Mouse (Mus musculus) liver, embryonic 15.5 days (tissue): ENCODE measurements around the gene Nanos2. TPM values are rescaled to one million over a fixed set of nuclear protein-coding genes. Genes with fewer than 3 reads are reported as not detected.
A peak's percentile ranks its signal among the peaks of the same experiment; 100 is the strongest.

Experiments
- ATAC-seq: fragments of 200-750 bp; cut with Nextera tagmentation; 2 replicates; pipeline ENCODE4 v1.8.0; 2017; ENCODE audit warnings: moderate number of reproducible peaks, mild to moderate bottlenecking, moderate library complexity; ENCODE audit not compliant: insufficient read depth
- H3K27ac ChIP-seq: fragments of 300-500 bp; sonication (generic); replicated peaks from 2 replicates; pipeline ENCODE4 v1.5.1; 2015; ENCODE audit warnings: mild to moderate bottlenecking, inconsistent platforms
- H3K27me3 ChIP-seq: fragments of 300-500 bp; sonication (generic); 2 replicates; pipeline ENCODE4 v1.6.1; 2015; ENCODE audit warnings: mild to moderate bottlenecking, inconsistent platforms
- H3K36me3 ChIP-seq: fragments of 300-500 bp; sonication (generic); replicated peaks from 2 replicates; pipeline ENCODE4 v1.6.1; 2015; ENCODE audit warnings: moderate library complexity, mild to moderate bottlenecking, inconsistent platforms
- H3K4me1 ChIP-seq: fragments of 300-500 bp; sonication (generic); replicated peaks from 2 replicates; pipeline ENCODE4 v1.6.1; 2015; ENCODE audit warnings: inconsistent platforms
- H3K4me2 ChIP-seq: fragments of 300-500 bp; sonication (generic); 2 replicates; pipeline ENCODE4 v1.6.1; 2015; ENCODE audit warnings: moderate library complexity, mild to moderate bottlenecking, inconsistent platforms
- H3K4me3 ChIP-seq: fragments of 300-500 bp; sonication (generic); replicated peaks from 2 replicates; pipeline ENCODE4 v1.5.1; 2015; ENCODE audit warnings: mild to moderate bottlenecking, inconsistent platforms
- H3K9ac ChIP-seq: fragments of 300-500 bp; sonication (generic); 2 replicates; pipeline ENCODE4 v1.6.1; 2015; ENCODE audit warnings: moderate library complexity, mild to moderate bottlenecking, inconsistent platforms
- H3K9me3 ChIP-seq: fragments of 300-500 bp; sonication (generic); replicated peaks from 2 replicates; pipeline ENCODE4 v1.6.1; 2016; ENCODE audit warnings: inconsistent platforms
- WGBS: fragments of 180-500 bp; shearing (Covaris S2); methylation state at CpG from one replicate; pipeline ENCODE4 v1.1.7; 2015; ENCODE audit warnings: mixed read lengths; ENCODE audit not compliant: insufficient replicate concordance; 5-methylcytosine and 5-hydroxymethylcytosine counted together
- polyA plus RNA-seq: library from polyadenylated mRNA; unstranded; fragments of >200 nt; fragmentation: Nextera tagmentation; extraction: Ambion mirVana; gene quantifications from 2 replicates; pipeline ENCODE4 v1.2.1, GENCODE M21; 2015

Nanos2 gene
- polyA plus RNA-seq, 1 experiment from 2014 or later: not detected

DNA sequence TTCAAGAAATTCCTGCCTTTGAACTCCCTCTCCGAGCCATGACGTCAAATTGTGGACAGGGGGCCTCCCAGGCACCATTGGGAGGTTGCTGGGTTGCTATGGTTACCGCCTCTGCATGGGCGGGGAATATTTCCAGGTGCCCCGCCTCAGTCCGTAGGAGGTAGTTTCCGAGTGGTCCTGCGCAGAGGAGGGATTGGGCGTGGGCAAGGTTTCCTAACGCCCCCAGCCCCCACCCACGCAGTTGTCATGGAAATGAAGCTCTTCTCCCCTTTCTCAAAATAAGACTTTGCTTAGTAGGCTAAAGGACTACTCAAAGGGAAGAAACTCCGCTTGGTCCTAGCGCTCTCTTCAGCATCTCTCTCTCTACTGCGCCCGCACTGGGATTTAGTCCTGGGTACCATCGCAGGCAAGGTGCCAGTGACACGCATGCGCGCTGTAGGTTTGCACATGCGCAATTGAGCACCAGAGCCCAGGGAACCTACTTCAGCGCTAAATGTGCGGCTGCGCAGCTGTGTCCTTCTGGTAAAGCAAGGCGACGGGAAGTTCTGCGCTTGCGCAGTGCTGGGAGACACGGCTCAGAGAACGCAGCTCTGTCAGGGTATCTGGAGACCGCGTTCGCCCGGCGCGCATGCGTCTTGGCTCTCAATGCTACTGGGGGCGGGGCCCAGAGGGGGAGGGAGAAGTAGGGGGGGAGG is 3.5 kb downstream of the Nanos2 start, which contains the start of gene Mypop:
Mypop (plus strand) TSS at position 645 of the 695 bp plus-strand sequence.
- H3K27ac ChIP-seq: no peak within 1 kb of the TSS
- ATAC-seq: peak; percentile 88

DNA sequence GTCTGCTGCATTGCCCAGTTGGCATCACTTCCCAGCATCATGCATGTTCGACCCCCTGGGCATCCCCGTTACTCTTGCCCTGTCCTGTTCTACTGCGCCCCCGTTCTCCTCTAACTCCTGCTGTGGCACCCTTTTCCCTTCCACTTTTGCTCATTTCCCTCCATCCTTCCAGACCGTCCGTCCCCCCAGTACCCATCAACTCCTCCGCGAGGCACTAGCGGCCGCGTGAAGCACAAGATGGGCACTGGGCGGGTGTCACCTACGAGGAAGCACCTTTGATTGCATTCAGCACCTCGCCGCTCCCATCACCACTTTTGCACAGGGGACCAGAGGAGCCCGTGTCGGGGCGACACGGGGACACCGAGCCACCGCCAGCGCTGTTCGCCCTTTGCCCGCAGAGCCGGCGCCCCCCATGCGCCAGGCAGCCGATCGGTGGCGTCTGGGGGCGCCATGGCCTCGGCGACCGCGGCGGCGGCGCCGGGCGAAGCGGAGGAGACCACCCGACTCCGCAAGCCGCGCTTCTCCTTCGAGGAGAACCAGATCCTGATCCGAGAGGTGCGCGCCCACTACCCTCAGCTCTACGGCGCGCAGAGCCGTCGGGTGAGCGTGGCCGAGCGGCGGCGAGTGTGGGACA is 4.6 kb downstream of the Nanos2 start:
- H3K4me1 ChIP-seq: peaks cover 22% of the 10 kb centered on the region
- H3K4me2 ChIP-seq: peak overlapping the region; percentile 78
- no peak for ATAC-seq
- 2% methylated on average over 59 of the region's 59 CpGs for WGBS
- peak overlapping the region; percentile 54 for H3K4me3 ChIP-seq
- H3K27me3 ChIP-seq: peaks cover 69% of the 10 kb centered on the region
- H3K36me3 ChIP-seq: no peaks in the 10 kb centered on the region; the same call in 1 of the 2 replicates
- no peaks in the 10 kb centered on the region for H3K9me3 ChIP-seq
- no peak overlapping the region for H3K27ac ChIP-seq
- no peak overlapping the region for H3K9ac ChIP-seq

More for the DNA sequence above, 3.5 kb downstream of the Nanos2 start, which contains the start of gene Mypop:
- under 1% methylated on average over 37 of the region's 37 CpGs for WGBS
- Histone ChIP-seq H3K4me3 (peak within 1 kb of the TSS; percentile 54), H3K4me2 (peak within 1 kb of the TSS; percentile 78), H3K9ac (no peak within 1 kb of the TSS), H3K4me1 (peaks cover 27% of the 10 kb centered on the region), H3K36me3 (no peaks in the 10 kb centered on the region; the same call in 1 of the 2 replicates), H3K27me3 (peaks cover 69% of the 10 kb centered on the region), H3K9me3 (no peaks in the 10 kb centered on the region)

DNA sequence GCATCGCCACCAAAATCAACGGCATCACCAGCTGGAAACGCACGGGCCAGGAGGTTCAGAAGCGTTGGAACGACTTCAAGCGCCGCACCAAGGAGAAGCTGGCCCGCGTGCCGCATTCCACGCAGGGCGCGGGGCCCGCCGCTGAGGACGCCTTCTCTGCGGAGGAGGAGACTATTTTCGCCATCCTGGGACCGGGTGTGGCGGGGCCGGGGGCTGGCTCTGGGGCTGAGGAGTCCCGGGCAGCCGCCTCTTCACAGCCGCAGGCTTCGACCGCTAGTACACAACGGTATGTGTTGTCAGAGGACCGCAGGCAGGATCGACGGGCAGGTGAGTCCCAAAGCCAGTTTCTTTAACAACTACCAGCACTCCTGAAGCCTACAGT is 5.1 kb downstream of the Nanos2 start:
- 3% methylated on average over 31 of the region's 31 CpGs for WGBS
- Histone ChIP-seq H3K4me1 (peaks cover 22% of the 10 kb centered on the region), H3K27me3 (peaks cover 69% of the 10 kb centered on the region), H3K4me3 (peak overlapping the region; percentile 54), H3K36me3 (no peaks in the 10 kb centered on the region; the same call in 1 of the 2 replicates), H3K27ac (no peak overlapping the region), H3K4me2 (peak overlapping the region; percentile 78), H3K9me3 (no peaks in the 10 kb centered on the region), H3K9ac (no peak overlapping the region)
- no peak for ATAC-seq

DNA sequence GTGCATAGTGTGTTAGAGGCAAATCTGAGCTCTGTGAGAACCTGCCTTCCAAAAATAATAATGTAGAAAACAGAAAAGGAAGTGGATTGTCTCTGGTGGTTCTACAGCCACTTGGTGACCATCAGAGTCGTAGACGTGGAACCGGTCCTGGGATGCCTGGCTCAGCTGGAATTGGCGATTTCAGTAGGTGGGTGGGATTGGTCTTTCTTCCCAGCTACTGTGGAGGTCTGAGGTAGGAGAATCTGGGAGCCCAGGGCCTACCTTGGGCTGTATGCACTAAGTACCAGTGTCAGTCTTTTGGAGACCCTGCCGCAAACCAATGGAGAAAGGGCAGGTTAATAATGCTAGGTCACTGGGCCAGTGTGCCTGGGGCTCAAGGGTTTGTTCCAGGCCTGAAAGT is 5.8 kb downstream of the Nanos2 start:
- WGBS: 68% methylated on average over 5 of the region's 5 CpGs

DNA sequence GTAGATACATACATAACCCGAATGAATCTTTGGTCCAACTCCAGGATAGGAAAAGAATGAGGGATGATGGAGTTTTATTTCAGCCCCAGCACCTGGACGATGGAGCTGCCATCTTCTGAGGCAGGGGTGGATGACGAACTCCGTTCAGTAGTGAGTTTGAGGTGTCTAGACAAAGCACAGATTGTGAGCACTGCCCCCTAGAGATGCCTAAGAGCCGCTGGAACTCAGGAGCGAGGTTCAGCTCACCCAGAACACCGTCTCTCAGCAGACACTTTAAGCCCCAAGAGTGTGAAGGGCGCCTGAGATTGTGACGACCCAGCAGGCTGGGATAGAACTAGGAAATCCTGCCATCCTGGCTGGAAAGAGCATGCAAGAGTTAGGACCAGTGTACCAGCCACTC is 11.6 kb downstream of the Nanos2 start:
- no peaks in the 10 kb centered on the region for H3K9me3 ChIP-seq
- ATAC-seq: no peak
- no peak overlapping the region for H3K4me2 ChIP-seq
- H3K27me3 ChIP-seq: peaks cover 4% of the 10 kb centered on the region
- no peak overlapping the region for H3K9ac ChIP-seq
- H3K36me3 ChIP-seq: peaks cover 3% of the 10 kb centered on the region; the same call in 1 of the 2 replicates
- H3K4me1 ChIP-seq: peaks cover 37% of the 10 kb centered on the region
- WGBS: 55% methylated on average over 9 of the region's 9 CpGs
- no peak overlapping the region for H3K27ac ChIP-seq
- no peak overlapping the region for H3K4me3 ChIP-seq

More for the DNA sequence above, 5.8 kb downstream of the Nanos2 start:
- H3K36me3 ChIP-seq: peaks cover 3% of the 10 kb centered on the region; the same call in 1 of the 2 replicates
- H3K9ac ChIP-seq: no peak overlapping the region
- no peaks in the 10 kb centered on the region for H3K9me3 ChIP-seq
- H3K4me2 ChIP-seq: no peak overlapping the region
- peaks cover 22% of the 10 kb centered on the region for H3K4me1 ChIP-seq
- no peak for ATAC-seq
- no peak overlapping the region for H3K4me3 ChIP-seq
- H3K27ac ChIP-seq: no peak overlapping the region
- peaks cover 62% of the 10 kb centered on the region for H3K27me3 ChIP-seq

DNA sequence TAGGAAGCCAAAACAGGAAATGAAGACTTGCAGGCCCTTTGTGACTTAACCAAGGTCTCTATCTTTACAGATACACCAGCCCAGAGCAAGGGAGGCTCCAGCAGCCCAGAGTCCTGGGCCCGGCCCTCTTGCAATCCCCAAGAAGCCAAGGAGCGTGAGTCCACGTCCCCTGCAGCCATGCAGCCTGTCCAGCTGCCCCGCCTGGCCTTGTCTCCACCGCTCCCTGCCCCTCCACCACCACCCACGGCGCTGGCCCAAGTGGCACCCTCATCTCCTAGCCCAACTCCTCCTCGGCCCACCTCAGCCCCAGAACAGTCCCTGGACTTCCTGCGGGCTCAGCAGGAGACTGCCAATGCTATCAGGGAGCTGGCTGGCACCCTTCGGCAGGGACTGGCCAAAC is 13.2 kb downstream of the Nanos2 start:
- Histone ChIP-seq H3K27ac (peak overlapping the region; percentile 92), H3K27me3 (no peaks in the 10 kb centered on the region), H3K4me2 (peak overlapping the region; percentile 99), H3K36me3 (peaks cover 6% of the 10 kb centered on the region; the same call in 1 of the 2 replicates), H3K9ac (peak overlapping the region; percentile 54), H3K9me3 (no peaks in the 10 kb centered on the region), H3K4me1 (peaks cover 52% of the 10 kb centered on the region), H3K4me3 (peak overlapping the region; percentile 55)
- ATAC-seq: no peak
- WGBS: 21% methylated on average over 10 of the region's 10 CpGs

DNA sequence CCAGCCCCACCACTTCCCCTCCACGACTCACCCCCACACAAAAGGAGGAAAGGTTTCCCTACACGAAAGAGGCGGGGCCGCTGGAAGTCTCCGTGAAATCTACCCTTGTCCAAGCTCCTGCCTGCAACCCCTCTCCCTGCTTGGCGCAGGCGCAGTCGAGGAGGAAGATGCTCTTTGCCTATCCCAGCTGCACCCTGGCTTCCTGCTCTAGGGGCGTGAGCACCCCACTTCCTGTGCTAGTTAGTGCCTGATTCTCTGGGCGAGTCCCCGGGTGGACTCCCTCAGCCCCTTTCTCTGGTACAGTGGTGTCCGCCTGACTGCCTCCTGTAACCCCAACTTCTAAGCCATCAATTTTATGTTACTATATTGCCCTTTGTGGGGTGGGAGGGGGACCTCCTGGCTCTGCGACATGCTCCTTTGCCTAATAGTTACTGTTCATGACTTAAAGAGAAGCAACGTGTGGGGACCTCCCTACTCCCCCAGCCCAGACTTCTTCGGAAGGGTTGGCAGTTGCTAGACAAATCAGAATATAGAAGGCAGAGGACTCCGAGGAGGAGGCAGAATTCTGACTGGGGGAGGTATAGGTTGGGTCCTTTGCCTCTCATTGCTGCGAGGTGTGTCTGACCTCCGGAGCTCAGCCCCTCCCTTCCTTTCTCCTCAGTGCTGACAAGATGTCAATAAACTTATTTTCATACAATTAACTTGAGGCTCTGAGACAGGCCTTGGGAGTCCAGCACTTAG is 14.0 kb downstream of the Nanos2 start:
- Histone ChIP-seq H3K4me1 (peaks cover 60% of the 10 kb centered on the region), H3K9me3 (no peaks in the 10 kb centered on the region), H3K4me2 (peak overlapping the region; percentile 99), H3K36me3 (peaks cover 14% of the 10 kb centered on the region), H3K27ac (peak overlapping the region; percentile 92), H3K27me3 (no peaks in the 10 kb centered on the region), H3K4me3 (peak overlapping the region; percentile 55), H3K9ac (peak overlapping the region; percentile 54)
- no peak for ATAC-seq
- 17% methylated on average over 18 of the region's 18 CpGs for WGBS

DNA sequence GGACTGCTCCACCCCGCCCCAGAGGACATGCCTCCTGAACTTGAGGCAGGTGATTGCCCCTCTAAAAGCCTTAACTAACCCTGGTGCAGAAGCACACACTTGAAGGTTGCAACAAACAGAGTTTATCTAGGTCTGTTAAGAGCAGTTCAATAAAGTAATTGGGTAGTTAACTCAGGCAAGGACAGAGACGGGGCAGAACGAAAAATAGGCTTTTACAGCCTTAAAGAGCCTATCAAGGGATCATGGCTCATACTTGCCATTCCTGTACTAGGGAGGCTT is 14.5 kb downstream of the Nanos2 start:
- Histone ChIP-seq H3K27me3 (no peaks in the 10 kb centered on the region), H3K27ac (peak overlapping the region; percentile 92), H3K36me3 (peaks cover 14% of the 10 kb centered on the region), H3K4me3 (peak overlapping the region; percentile 55; the same call in 1 of the 2 replicates), H3K9ac (0 out of 2 replicates have a peak overlapping the region, but pooled peaks have one; percentile 54), H3K9me3 (no peaks in the 10 kb centered on the region), H3K4me2 (peak overlapping the region; percentile 99), H3K4me1 (peaks cover 62% of the 10 kb centered on the region)
- 66% methylated on average over 3 of the region's 3 CpGs for WGBS
- ATAC-seq: no peak

DNA sequence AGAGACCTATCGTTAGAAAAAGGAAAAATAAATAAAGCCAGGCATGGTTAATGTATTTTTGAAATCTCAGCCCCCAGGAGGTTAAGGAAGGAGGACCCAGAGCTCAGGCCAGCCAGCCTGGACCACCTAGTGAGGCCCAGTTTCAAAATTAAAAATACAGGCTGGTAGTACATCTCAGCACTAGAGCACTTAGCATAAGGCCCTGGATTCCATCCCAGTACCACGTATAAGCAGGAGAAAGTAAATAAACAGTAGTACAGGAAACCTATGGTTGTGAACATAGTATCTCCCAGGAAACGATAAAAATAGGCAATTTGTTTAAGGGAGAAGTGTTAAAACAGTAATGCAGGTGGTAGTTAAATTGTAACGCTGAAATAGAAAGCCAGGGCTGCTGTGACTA is 14.9 kb downstream of the Nanos2 start:
- peak overlapping the region; percentile 99 for H3K4me2 ChIP-seq
- WGBS: 26% methylated on average over 4 of the region's 4 CpGs
- no peak for ATAC-seq
- H3K4me1 ChIP-seq: peaks cover 62% of the 10 kb centered on the region
- H3K36me3 ChIP-seq: peaks cover 14% of the 10 kb centered on the region
- H3K27ac ChIP-seq: peak overlapping the region; percentile 92
- H3K4me3 ChIP-seq: peak overlapping the region; percentile 61
- H3K27me3 ChIP-seq: no peaks in the 10 kb centered on the region
- peak overlapping the region; percentile 56; the same call in 1 of the 2 replicates for H3K9ac ChIP-seq
- H3K9me3 ChIP-seq: no peaks in the 10 kb centered on the region

DNA sequence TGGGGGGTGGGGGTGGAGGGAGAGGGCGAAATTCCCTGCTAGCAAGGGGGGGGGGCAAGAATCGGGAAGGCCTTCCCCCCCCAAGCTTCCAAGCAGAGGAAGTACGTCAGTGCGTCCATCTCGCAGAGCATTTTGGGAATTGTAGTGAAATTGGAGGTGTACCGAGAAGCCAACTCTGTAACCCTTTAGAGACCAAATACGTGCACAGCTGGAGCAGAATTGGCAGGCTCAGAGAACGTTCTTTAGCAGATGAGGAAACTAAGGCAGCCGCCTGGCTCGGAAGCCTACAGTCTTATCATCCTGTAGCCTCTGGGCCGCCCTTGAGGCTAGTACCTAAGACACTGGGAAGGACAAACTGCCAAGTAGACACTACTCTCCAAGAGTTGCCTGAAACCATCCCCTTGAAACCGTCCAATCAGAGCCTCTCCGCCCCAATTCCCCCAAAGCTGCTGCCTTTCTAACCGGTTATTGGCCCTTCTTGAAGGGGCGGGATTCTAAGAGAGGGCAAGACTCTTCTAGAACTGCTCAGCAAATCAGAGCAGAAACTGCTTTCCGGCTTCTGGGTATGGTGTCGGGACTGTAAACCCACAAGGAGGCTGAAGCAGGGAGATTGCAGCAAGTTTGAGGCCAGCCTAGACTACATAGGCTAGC is 15.8 kb downstream of the Nanos2 start:
- peaks cover 10% of the 10 kb centered on the region for H3K36me3 ChIP-seq
- peak; percentile 56 for ATAC-seq
- H3K4me2 ChIP-seq: peak overlapping the region; percentile 99
- peak overlapping the region; percentile 56 for H3K9ac ChIP-seq
- peak overlapping the region; percentile 61 for H3K4me3 ChIP-seq
- WGBS: under 1% methylated on average over 17 of the region's 17 CpGs
- peak overlapping the region; percentile 92 for H3K27ac ChIP-seq
- peaks cover 62% of the 10 kb centered on the region for H3K4me1 ChIP-seq
- H3K27me3 ChIP-seq: no peaks in the 10 kb centered on the region
- H3K9me3 ChIP-seq: no peaks in the 10 kb centered on the region
